17 mouse cellular contexts compared by ENCODE assay signal in genomic region chr8:3502217-3502616, GRCm38 (mm10). TPM values are rescaled to one million over a fixed set of nuclear protein-coding genes. Genes with fewer than 3 reads are reported as not detected.
DNase-seq lines count a peak whose midpoint lies in the region; ATAC-seq lines count a peak whose summit lies in the region.
"Had no signal": no experiment of that assay in that cellular context is flagged by ENCODE, and none has a peak within 500 bp of the region (broad histone marks: within the 10 kb centered on the region; RNA-seq: fewer than 3 reads in every experiment).

No protein-coding gene starts in this region.

- 85% methylated on average over 4 of the region's 4 CpGs for WGBS in forebrain, embryonic 13.5 days
- 79% methylated on average over 4 of the region's 4 CpGs for WGBS in forebrain, embryonic 12.5 days

- H3K36me3 ChIP-seq in forebrain, embryonic 13.5 days (ENCODE audit: poor library complexity, severe bottlenecking) = peaks cover 29% of the 10 kb centered on the region
- H3K36me3 ChIP-seq in forebrain, embryonic 12.5 days (replicated peaks) = peaks cover 27% of the 10 kb centered on the region

- no peak overlapping the region for H3K4me3 ChIP-seq in forebrain, embryonic 13.5 days
- H3K4me3 ChIP-seq in forebrain, embryonic 12.5 days (replicated peaks) = no peak overlapping the region

- 0 out of 2 replicates have a peak overlapping the region, but pooled peaks have one; percentile 92 for H3K9ac ChIP-seq in forebrain, embryonic 13.5 days
- no peak overlapping the region for H3K9ac ChIP-seq in forebrain, embryonic 12.5 days
- H3K9ac ChIP-seq: midbrain, embryonic 15.5 days had no signal

- DNase-seq in layer of hippocampus, postnatal 14 days (ENCODE audit: low spot score in 2 of 2) = peak; percentile 34 to 53
- DNase-seq in layer of hippocampus, postnatal 10 days (ENCODE audit: low spot score in 2 of 2) = no peak
- DNase-seq in right cerebral cortex, postnatal 25 days = peak; percentile 40
- DNase-seq in right cerebral cortex, adult 18-20 months = no peak
- no peak for DNase-seq in gastrocnemius, postnatal 10 days
- DNase-seq in embryo, embryonic 10.5 days (ENCODE audit: low spot score) = no peak
- DNase-seq: cerebellum, adult 8-10 months; kidney, postnatal 10 days had no signal

- H3K4me2 ChIP-seq in forebrain, embryonic 13.5 days = no peak overlapping the region
- no peak overlapping the region for H3K4me2 ChIP-seq in forebrain, embryonic 12.5 days

- ATAC-seq in forebrain, embryonic 13.5 days = no peak
- ATAC-seq in forebrain, embryonic 12.5 days (ENCODE audit: low FRiP score) = no peak
- ATAC-seq: hindbrain, embryonic 16.5 days; midbrain, embryonic 15.5 days had no signal

- H3K9me3 ChIP-seq in forebrain, embryonic 13.5 days (replicated peaks) = no peaks in the 10 kb centered on the region
- H3K9me3 ChIP-seq in forebrain, embryonic 12.5 days = no peaks in the 10 kb centered on the region
- H3K9me3 ChIP-seq: G1E; heart, embryonic 10.5 days; lung, embryonic 15.5 days; midbrain, embryonic 15.5 days had no signal

- peaks cover 18% of the 10 kb centered on the region for H3K4me1 ChIP-seq in forebrain, embryonic 13.5 days
- H3K4me1 ChIP-seq in forebrain, embryonic 12.5 days = peaks cover 23% of the 10 kb centered on the region

- H3K27ac ChIP-seq in forebrain, embryonic 13.5 days = no peak overlapping the region
- H3K27ac ChIP-seq in forebrain, embryonic 12.5 days = no peak overlapping the region
- H3K27ac ChIP-seq: heart, embryonic 10.5 days; lung, embryonic 15.5 days; midbrain, embryonic 15.5 days had no signal

- H3K27me3 ChIP-seq in forebrain, embryonic 13.5 days = no peaks in the 10 kb centered on the region
- H3K27me3 ChIP-seq in forebrain, embryonic 12.5 days = no peaks in the 10 kb centered on the region
- H3K27me3 ChIP-seq: lung, embryonic 15.5 days; midbrain, embryonic 15.5 days had no signal

RNA-seq across cellular contexts. Expression of gene Mcoln1, which starts 2.0 kb away (rescaled TPM):
- polyA plus RNA-seq in forebrain, embryonic 13.5 days (2015; fragmentation: Nextera tagmentation; extraction: Ambion mirVana) = 68.5 and 68.7 TPM in 2 replicates
- 68.5 and 72.4 TPM in 2 replicates for polyA plus RNA-seq in forebrain, embryonic 12.5 days (2016; fragmentation: Nextera tagmentation; extraction: Ambion mirVana)
- total RNA-seq in layer of hippocampus, postnatal 14 days (2021) = 10 to 100 TPM; 63.3 to 77.4 TPM
- total RNA-seq in layer of hippocampus, postnatal 10 days (2021) = 10 to 100 TPM; 66.2 to 79.4 TPM
- total RNA-seq in gastrocnemius, postnatal 10 days (2021) = 10 to 100 TPM; 19.0 to 23.9 TPM

RNA-seq across cellular contexts. Expression of gene Zfp358, which starts 9.3 kb away (rescaled TPM):
- polyA plus RNA-seq in forebrain, embryonic 13.5 days (2015; fragmentation: Nextera tagmentation; extraction: Ambion mirVana) = 67.2 and 72.0 TPM in 2 replicates
- 69.3 and 78.4 TPM in 2 replicates for polyA plus RNA-seq in forebrain, embryonic 12.5 days (2016; fragmentation: Nextera tagmentation; extraction: Ambion mirVana)
- total RNA-seq in layer of hippocampus, postnatal 14 days (2021) = 10 to 100 TPM; 25.3 to 27.4 TPM
- total RNA-seq in layer of hippocampus, postnatal 10 days (2021) = 10 to 100 TPM; 27.7 to 29.0 TPM
- total RNA-seq in gastrocnemius, postnatal 10 days (2021) = 10 to 100 TPM; 16.0 to 18.7 TPM

RNA-seq across cellular contexts. Expression of gene Pnpla6, which starts 13.0 kb away (rescaled TPM):
- 20.3 and 23.8 TPM in 2 replicates for polyA plus RNA-seq in forebrain, embryonic 13.5 days (2015; fragmentation: Nextera tagmentation; extraction: Ambion mirVana)
- polyA plus RNA-seq in forebrain, embryonic 12.5 days (2016; fragmentation: Nextera tagmentation; extraction: Ambion mirVana) = 22.7 and 24.2 TPM in 2 replicates
- total RNA-seq in layer of hippocampus, postnatal 14 days (2021) = 10 to 100 TPM; 64.8 to 71.0 TPM
- 10 to 100 TPM; 67.7 to 76.2 TPM for total RNA-seq in layer of hippocampus, postnatal 10 days (2021)
- 10 to 100 TPM; 13.6 to 15.4 TPM for total RNA-seq in gastrocnemius, postnatal 10 days (2021)

RNA-seq across cellular contexts. Expression of gene Tex45, which starts 31.6 kb away (rescaled TPM):
- polyA plus RNA-seq in forebrain, embryonic 13.5 days (2015; fragmentation: Nextera tagmentation; extraction: Ambion mirVana) = 0.10 TPM in 1 of 2 replicates, not detected in the other
- not detected in 2 replicates for polyA plus RNA-seq in forebrain, embryonic 12.5 days (2016; fragmentation: Nextera tagmentation; extraction: Ambion mirVana)
- under 1 TPM in 1 of 2 experiments, not detected in 1; 0.28 TPM for total RNA-seq in layer of hippocampus, postnatal 14 days (2021)
- under 1 TPM; 0.20 to 0.32 TPM for total RNA-seq in layer of hippocampus, postnatal 10 days (2021)
- under 1 TPM in 1 of 2 experiments, not detected in 1; 0.14 TPM for total RNA-seq in gastrocnemius, postnatal 10 days (2021)
- total RNA-seq: gastrocnemius, adult 8-10 months; left cerebral cortex, postnatal 25 days had no signal
- polyA plus RNA-seq: G1E; heart, embryonic 10.5 days; lung, embryonic 15.5 days had no signal

RNA-seq across cellular contexts. Expression of gene Pex11g, which starts 34.7 kb away (rescaled TPM):
- polyA plus RNA-seq in forebrain, embryonic 13.5 days (2015; fragmentation: Nextera tagmentation; extraction: Ambion mirVana) = 3.9 and 4.8 TPM in 2 replicates
- 3.7 and 4.4 TPM in 2 replicates for polyA plus RNA-seq in forebrain, embryonic 12.5 days (2016; fragmentation: Nextera tagmentation; extraction: Ambion mirVana)
- total RNA-seq in layer of hippocampus, postnatal 14 days (2021) = 1 to 10 TPM in 1 of 2 experiments, under 1 TPM in 1; 0.91 to 1.8 TPM
- 1 to 10 TPM in 1 of 2 experiments, under 1 TPM in 1; 0.87 to 1.7 TPM for total RNA-seq in layer of hippocampus, postnatal 10 days (2021)
- total RNA-seq in gastrocnemius, postnatal 10 days (2021) = 1 to 10 TPM; 3.0 to 3.6 TPM

Comparison
In these comparisons a context has a peak if more than half of its experiments do, and no peak if none do; other contexts are left out.
1. DNase-seq: peak in layer of hippocampus, postnatal 14 days (2 of 2) and right cerebral cortex, postnatal 25 days (single experiment); none in layer of hippocampus, postnatal 10 days (0 of 2), right cerebral cortex, adult 18-20 months (single experiment), gastrocnemius, postnatal 10 days (single experiment) and embryo, embryonic 10.5 days (single experiment).
2. RNA of gene Pnpla6, which starts 13.0 kb away (total RNA-seq): 67.7 to 76.2 TPM in layer of hippocampus, postnatal 10 days and 64.8 to 71.0 TPM in layer of hippocampus, postnatal 14 days; 13.6 to 15.4 TPM in gastrocnemius, postnatal 10 days; every median in the first group is over 4 times any median in the second.